Comparison of ENCODE assay signal across 15 mouse cellular contexts in genomic region chr8:122225446-122225845, GRCm38 (mm10). TPM values are rescaled to one million over a fixed set of nuclear protein-coding genes. Genes with fewer than 3 reads are reported as not detected.
DNase-seq lines count a peak whose midpoint lies in the region; ATAC-seq and TF ChIP-seq lines count a peak whose summit lies in the region.
"Had no signal": no experiment of that assay in that cellular context is flagged by ENCODE, and none has a peak within 500 bp of the region (broad histone marks: within the 10 kb centered on the region; RNA-seq: fewer than 3 reads in every experiment).

No protein-coding gene starts in this region.

- no peak overlapping the region for H3K4me3 ChIP-seq in kidney, adult 2 months (ENCODE audit: insufficient read depth, low read depth, low read length)
- H3K4me3 ChIP-seq in kidney, embryonic 16.5 days (ENCODE audit: low read length) = no peak overlapping the region
- no peak overlapping the region for H3K4me3 ChIP-seq in lung, postnatal 0 days (ENCODE audit: low read depth, low read length)
- no peak overlapping the region for H3K4me3 ChIP-seq in stomach, postnatal 0 days (ENCODE audit: low read depth, low read length)
- no peak overlapping the region for H3K4me3 ChIP-seq in hindbrain, embryonic 11.5 days (ENCODE audit: low read depth, low read length)
- H3K4me3 ChIP-seq: forebrain, embryonic 12.5 days; lung, embryonic 15.5 days; midbrain, embryonic 12.5 days had no signal

- no peaks in the 10 kb centered on the region; the same call in 1 of the 2 replicates for H3K27me3 ChIP-seq in kidney, adult 2 months (replicated peaks; ENCODE audit: control insufficient read depth, insufficient read depth, low read length)
- H3K27me3 ChIP-seq in kidney, embryonic 16.5 days (ENCODE audit: insufficient read depth, low read length) = peaks cover 17% of the 10 kb centered on the region
- no peaks in the 10 kb centered on the region for H3K27me3 ChIP-seq in lung, postnatal 0 days (replicated peaks; ENCODE audit: insufficient read depth, low read length)
- H3K27me3 ChIP-seq in Patski = no peaks in the 10 kb centered on the region
- no peaks in the 10 kb centered on the region for H3K27me3 ChIP-seq in stomach, postnatal 0 days (ENCODE audit: control insufficient read depth, insufficient read depth, low read length)
- H3K27me3 ChIP-seq in hindbrain, embryonic 11.5 days (ENCODE audit: control insufficient read depth, insufficient read depth, low read length) = peaks cover 23% of the 10 kb centered on the region

- H3K4me1 ChIP-seq in kidney, adult 2 months (ENCODE audit: control insufficient read depth, insufficient read depth, low read length) = no peaks in the 10 kb centered on the region
- H3K4me1 ChIP-seq in kidney, embryonic 16.5 days (ENCODE audit: insufficient read depth, low read length) = peaks cover 9% of the 10 kb centered on the region; the same call in 1 of the 2 replicates
- H3K4me1 ChIP-seq in lung, postnatal 0 days (ENCODE audit: insufficient read depth, low read depth, low read length) = no peaks in the 10 kb centered on the region
- H3K4me1 ChIP-seq in stomach, postnatal 0 days (replicated peaks; ENCODE audit: control insufficient read depth, insufficient read depth) = no peaks in the 10 kb centered on the region
- no peaks in the 10 kb centered on the region for H3K4me1 ChIP-seq in hindbrain, embryonic 11.5 days (replicated peaks; ENCODE audit: control insufficient read depth, insufficient read depth, low read length)

- WGBS in kidney, adult 2 months = 43% methylated on average over 10 of the region's 10 CpGs
- WGBS in kidney, embryonic 16.5 days = 45% methylated on average over 10 of the region's 10 CpGs
- WGBS in lung, postnatal 0 days = 43% methylated on average over 10 of the region's 10 CpGs
- 61% methylated on average over 10 of the region's 10 CpGs for WGBS in stomach, postnatal 0 days
- WGBS in hindbrain, embryonic 11.5 days = 65% methylated on average over 10 of the region's 10 CpGs

- H3K9ac ChIP-seq in kidney, embryonic 16.5 days (replicated peaks; ENCODE audit: low read length) = no peak overlapping the region
- H3K9ac ChIP-seq in lung, postnatal 0 days (replicated peaks; ENCODE audit: low read depth) = no peak overlapping the region
- no peak overlapping the region for H3K9ac ChIP-seq in stomach, postnatal 0 days (ENCODE audit: low read length)
- H3K9ac ChIP-seq in hindbrain, embryonic 11.5 days (ENCODE audit: low read depth, low read length) = no peak overlapping the region
- H3K9ac ChIP-seq: forebrain, embryonic 12.5 days; lung, embryonic 15.5 days; midbrain, embryonic 12.5 days had no signal

- no peak for ATAC-seq in kidney, embryonic 16.5 days (ENCODE audit: low FRiP score, low TSS enrichment)
- ATAC-seq in lung, postnatal 0 days = 0 out of 2 replicates have a peak, but pooled peaks have one; percentile 38
- peak; percentile 50 for ATAC-seq in Patski
- ATAC-seq in stomach, postnatal 0 days (ENCODE audit: low FRiP score, low TSS enrichment) = no peak
- no peak for ATAC-seq in hindbrain, embryonic 11.5 days (ENCODE audit: low FRiP score)

- DNase-seq in kidney, adult 2 months = peak; percentile 4
- no peak for DNase-seq in lung, postnatal 0 days (ENCODE audit: low spot score)
- DNase-seq in lung, postnatal 36 days = no peak
- DNase-seq in Patski (ENCODE audit: low read depth, low spot score) = no peak
- DNase-seq in stomach, postnatal 0 days (ENCODE audit: low spot score) = no peak
- no peak for DNase-seq in hindbrain, embryonic 11.5 days (ENCODE audit: low spot score)
- DNase-seq: adrenal gland, adult 8-10 months; cerebellum, adult 9-11 months; heart, postnatal 4 days; right cerebral cortex, postnatal 25 days; thymus, adult 18-20 months had no signal

- no peak for TF ChIP-seq POLR2A in kidney, adult 2 months (IDR thresholded peaks at IDR 0.05; ENCODE audit: low read depth, low read length)

- H3K36me3 ChIP-seq in kidney, adult 2 months (ENCODE audit: control insufficient read depth, insufficient read depth, low read length) = no peaks in the 10 kb centered on the region
- no peaks in the 10 kb centered on the region for H3K36me3 ChIP-seq in kidney, embryonic 16.5 days (ENCODE audit: insufficient read depth, low read length)
- H3K36me3 ChIP-seq in lung, postnatal 0 days (ENCODE audit: insufficient read depth, low read length) = no peaks in the 10 kb centered on the region
- no peaks in the 10 kb centered on the region for H3K36me3 ChIP-seq in stomach, postnatal 0 days (ENCODE audit: control insufficient read depth, insufficient read depth, low read length)
- H3K36me3 ChIP-seq in hindbrain, embryonic 11.5 days (ENCODE audit: control insufficient read depth, insufficient read depth, low read length) = no peaks in the 10 kb centered on the region
- H3K36me3 ChIP-seq: forebrain, embryonic 12.5 days; lung, embryonic 15.5 days; midbrain, embryonic 12.5 days had no signal

- CTCF ChIA-PET in Patski (lab: Charles Lee) = interaction anchor here (0.8 to 2.4 kb wide), 7 partner anchors 23 to 247 kb away, joined by 3 to 7 read pairs (median 3); no protein-coding TSS in a partner anchor

- no peaks in the 10 kb centered on the region for H3K9me3 ChIP-seq in kidney, embryonic 16.5 days (ENCODE audit: low read length)
- no peaks in the 10 kb centered on the region for H3K9me3 ChIP-seq in lung, postnatal 0 days (ENCODE audit: low read length)
- H3K9me3 ChIP-seq in stomach, postnatal 0 days (ENCODE audit: control insufficient read depth, low read length) = no peaks in the 10 kb centered on the region
- H3K9me3 ChIP-seq in hindbrain, embryonic 11.5 days (ENCODE audit: control insufficient read depth, low read length) = no peaks in the 10 kb centered on the region
- H3K9me3 ChIP-seq: forebrain, embryonic 12.5 days; lung, embryonic 15.5 days; midbrain, embryonic 12.5 days had no signal

- H3K27ac ChIP-seq in kidney, adult 2 months (ENCODE audit: insufficient read depth, low read depth, low read length) = no peak overlapping the region
- no peak overlapping the region for H3K27ac ChIP-seq in kidney, embryonic 16.5 days (ENCODE audit: low read length)
- no peak overlapping the region for H3K27ac ChIP-seq in lung, postnatal 0 days (ENCODE audit: low read length)
- no peak overlapping the region for H3K27ac ChIP-seq in stomach, postnatal 0 days (replicated peaks)
- no peak overlapping the region for H3K27ac ChIP-seq in hindbrain, embryonic 11.5 days (ENCODE audit: low read depth, low read length)
- H3K27ac ChIP-seq: forebrain, embryonic 12.5 days; lung, embryonic 15.5 days; midbrain, embryonic 12.5 days had no signal

- TF ChIP-seq CTCF in kidney, adult 2 months (conservative IDR thresholded peaks at IDR 0.05; ENCODE audit: insufficient read depth, insufficient read length, low read depth, low read length) = no peak
- 0 out of 2 replicates have a peak, but pooled peaks have one; percentile 27 for TF ChIP-seq CTCF in lung, postnatal 0 days (IDR thresholded peaks at IDR 0.05)
- no peak for TF ChIP-seq CTCF in Patski (IDR thresholded peaks at IDR 0.05)
- TF ChIP-seq CTCF in stomach, postnatal 0 days (IDR thresholded peaks at IDR 0.05; ENCODE audit: low read depth) = peak; percentile 18; the same call in 1 of the 2 replicates

- TF ChIP-seq EP300 in lung, postnatal 0 days (IDR thresholded peaks at IDR 0.05) = no peak
- TF ChIP-seq EP300 in stomach, postnatal 0 days (optimal IDR thresholded peaks at IDR 0.05) = no peak

- no peak overlapping the region for H3K4me2 ChIP-seq in kidney, embryonic 16.5 days (replicated peaks; ENCODE audit: low read depth, low read length)
- H3K4me2 ChIP-seq in lung, postnatal 0 days (replicated peaks; ENCODE audit: low read depth, low read length) = no peak overlapping the region
- no peak overlapping the region for H3K4me2 ChIP-seq in stomach, postnatal 0 days (replicated peaks; ENCODE audit: low read depth)
- no peak overlapping the region for H3K4me2 ChIP-seq in hindbrain, embryonic 11.5 days (replicated peaks; ENCODE audit: low read depth, low read length)
- H3K4me2 ChIP-seq: forebrain, embryonic 12.5 days; lung, embryonic 15.5 days; midbrain, embryonic 12.5 days had no signal

- POLR2A ChIA-PET in Patski (lab: Charles Lee) = no interaction called here

- in situ Hi-C loops in Patski (cut with MboI; ENCODE audit: low pct_unique_long_range_greater_than_20kb) = loop anchor here (5.0 kb wide), 2 partner anchors 53 to 78 kb away; no protein-coding TSS in a partner anchor

RNA-seq across cellular contexts. Expression of gene Zfpm1, which starts 56.5 kb away (rescaled TPM):
- polyA plus RNA-seq in kidney, adult 2 months (2012; rRNA removed) = 9.7 and 11.8 TPM in 2 replicates
- polyA plus RNA-seq in kidney, embryonic 16.5 days (2015; fragmentation: Nextera tagmentation; extraction: Ambion mirVana) = 1.5 and 1.6 TPM in 2 replicates
- polyA plus RNA-seq in lung, postnatal 0 days (2015; fragmentation: Nextera tagmentation; extraction: Ambion mirVana) = 1.5 and 1.7 TPM in 2 replicates
- polyA plus RNA-seq in Patski (2021) = 17.8 TPM
- polyA plus RNA-seq in stomach, postnatal 0 days (2015; fragmentation: Nextera tagmentation; extraction: Ambion mirVana) = 2.3 and 2.8 TPM in 2 replicates
- 1.6 and 1.9 TPM in 2 replicates for polyA plus RNA-seq in hindbrain, embryonic 11.5 days (2014; fragmentation: Nextera tagmentation; extraction: Ambion mirVana)

Comparison
In these comparisons a context has a peak if more than half of its experiments do, and no peak if none do; other contexts are left out.
1. CTCF ChIP-seq: peak in lung, postnatal 0 days (single experiment) and stomach, postnatal 0 days (single experiment); none in kidney, adult 2 months (single experiment) and Patski (single experiment).
2. ATAC-seq: peak in lung, postnatal 0 days (single experiment) and Patski (single experiment); none in kidney, embryonic 16.5 days (single experiment), stomach, postnatal 0 days (single experiment) and hindbrain, embryonic 11.5 days (single experiment).